Mouse (Mus musculus): ENCODE data around the gene Antxr2. TPM values are rescaled to one million over a fixed set of nuclear protein-coding genes. Genes with fewer than 3 reads are reported as not detected.
A peak's percentile ranks its signal among the peaks of the same experiment; 100 is the strongest.

Antxr2 gene
- total RNA-seq, 2 experiments from 2014 or later: 69.3 to 73.9 TPM

GRCm38 (mm10) chr5:97999261-97999824 lies 31.5 kb downstream of the Antxr2 start:
- intact Hi-C loops (cut with DNase I): no loop called here
- DNase-seq: no peak

GRCm38 (mm10) chr5:97996500-97997176 lies 34.2 kb downstream of the Antxr2 start:
- DNase-seq: no peak
- intact Hi-C loops (cut with DNase I): no loop called here

GRCm38 (mm10) chr5:97995881-97996280 lies 35.0 kb downstream of the Antxr2 start:
- intact Hi-C loops (cut with DNase I): no loop called here
- no peak for DNase-seq

GRCm38 (mm10) chr5:97986656-97987294 lies 44.1 kb downstream of the Antxr2 start:
- peak; percentile 27 to 57 for DNase-seq
- intact Hi-C loops (cut with DNase I): no loop called here

DNA sequence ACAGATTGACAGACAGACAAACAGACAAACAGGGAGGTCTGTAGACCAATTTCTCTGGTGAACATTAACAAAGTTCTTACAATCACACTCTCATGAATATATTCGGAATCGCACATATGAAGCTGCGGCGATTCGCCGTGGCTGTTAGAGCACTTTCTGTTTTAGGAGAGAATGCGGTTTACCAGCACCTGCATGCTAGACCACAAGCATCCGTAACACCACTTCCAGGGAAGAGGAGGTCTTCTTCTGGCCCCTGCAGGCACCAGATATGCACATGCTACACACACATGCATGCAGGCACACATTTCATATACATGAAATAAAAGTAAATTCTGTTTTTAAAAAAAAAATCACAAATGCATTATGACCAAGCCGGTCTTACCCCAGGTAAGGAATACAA lies 47.5 kb downstream of the Antxr2 start:
- DNase-seq: no peak
- intact Hi-C loops (cut with DNase I): no loop called here

DNA sequence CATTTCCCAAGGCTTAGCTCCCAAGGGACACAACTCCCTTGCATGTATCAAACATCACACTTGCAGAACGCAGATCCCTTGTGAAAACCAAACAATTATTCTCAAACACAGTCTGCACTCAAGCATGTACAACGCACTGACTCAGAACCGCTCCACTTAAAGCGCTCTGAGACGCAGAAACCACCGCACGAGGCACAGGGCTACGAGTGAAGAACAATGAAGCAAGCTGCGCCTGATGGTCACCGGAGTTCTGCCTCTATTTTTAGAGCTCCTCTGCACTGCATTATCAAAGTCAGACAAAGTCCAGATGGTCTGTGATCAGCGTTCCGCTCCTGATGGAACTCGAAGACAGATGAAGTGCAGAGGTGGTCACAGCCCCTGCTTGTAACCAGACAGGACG lies 50.4 kb downstream of the Antxr2 start:
- DNase-seq: peak; percentile 36 to 39
- intact Hi-C loops (cut with DNase I): no loop called here

DNA sequence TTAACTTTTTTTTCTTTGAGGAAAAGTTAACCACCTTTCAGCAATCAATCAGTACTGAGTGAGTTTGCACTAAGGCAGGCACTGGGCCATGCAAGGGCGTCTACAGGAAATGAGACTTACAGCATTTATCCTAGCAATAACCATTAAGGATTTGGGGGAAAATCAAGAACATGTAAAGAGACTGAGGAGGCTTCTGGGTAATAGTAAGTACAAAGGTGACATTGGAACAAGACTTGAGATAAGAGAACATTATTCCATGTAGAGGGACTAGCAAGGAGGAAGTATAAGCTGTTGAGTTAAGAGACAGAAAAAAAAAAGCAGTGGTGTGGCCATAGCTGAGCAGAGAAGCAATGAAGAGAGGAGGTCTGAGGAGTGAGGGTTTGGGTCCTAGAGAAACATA lies 57.5 kb downstream of the Antxr2 start:
- intact Hi-C loops (cut with DNase I): loop anchor here (10.0 kb wide), 1 partner anchor 192 kb away; the partner anchor contains the start of gene Prdm8
- DNase-seq: no peak

DNA sequence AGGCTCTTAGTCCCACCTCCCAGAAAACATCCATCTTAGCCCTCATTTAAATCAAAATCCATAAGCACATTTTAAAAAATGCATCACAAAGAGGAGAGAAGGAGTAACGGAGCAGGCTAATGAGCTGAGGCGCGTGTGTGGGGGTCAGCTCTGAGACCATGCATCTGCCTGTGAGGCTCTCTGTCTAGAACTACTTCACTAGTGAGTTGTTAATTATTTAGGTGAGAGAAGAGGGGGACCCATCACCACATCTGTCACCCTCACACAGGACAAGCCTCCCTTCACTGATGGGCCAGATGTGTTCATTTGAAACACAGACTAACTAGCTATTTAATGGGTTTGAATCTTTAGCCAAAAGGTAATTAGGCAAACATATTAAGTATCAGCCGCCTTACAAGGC lies 58.8 kb downstream of the Antxr2 start:
- DNase-seq: no peak
- intact Hi-C loops (cut with DNase I): loop anchor here (10.0 kb wide), 1 partner anchor 193 kb away; the partner anchor contains the start of gene Prdm8

GRCm38 (mm10) chr5:97971236-97971635 lies 59.6 kb downstream of the Antxr2 start:
- DNase-seq: no peak
- intact Hi-C loops (cut with DNase I): loop anchor here (10.0 kb wide), 1 partner anchor 194 kb away; the partner anchor contains the start of gene Prdm8

GRCm38 (mm10) chr5:97967044-97967443 lies 63.8 kb downstream of the Antxr2 start:
- no peak for DNase-seq
- intact Hi-C loops (cut with DNase I): no loop called here

GRCm38 (mm10) chr5:97966101-97966500 lies 64.7 kb downstream of the Antxr2 start:
- DNase-seq: no peak
- intact Hi-C loops (cut with DNase I): no loop called here

GRCm38 (mm10) chr5:97964444-97964843 lies 66.4 kb downstream of the Antxr2 start:
- intact Hi-C loops (cut with DNase I): no loop called here
- no peak for DNase-seq

GRCm38 (mm10) chr5:97962512-97962911 lies 68.3 kb downstream of the Antxr2 start:
- no peak for DNase-seq
- intact Hi-C loops (cut with DNase I): no loop called here

DNA sequence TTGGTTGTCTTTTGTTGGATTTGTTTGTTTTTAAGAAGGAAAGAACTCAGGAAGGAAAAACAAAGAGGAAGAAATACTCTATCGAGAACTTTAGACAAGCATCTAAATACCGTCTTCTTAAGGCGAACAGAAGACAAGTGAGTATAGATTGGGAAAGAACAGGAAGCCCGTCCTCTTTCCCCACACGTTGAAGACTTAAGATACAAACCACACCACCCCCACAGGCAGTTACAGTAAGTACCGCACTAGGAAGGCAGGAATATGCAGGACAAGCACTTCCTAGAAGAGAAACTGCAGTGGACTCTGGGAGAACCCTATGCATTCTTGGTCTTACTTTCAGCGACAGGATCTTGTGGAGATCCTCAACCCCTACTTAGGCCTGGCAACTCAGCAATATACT lies 69.1 kb downstream of the Antxr2 start:
- intact Hi-C loops (cut with DNase I): no loop called here
- no peak for DNase-seq

DNA sequence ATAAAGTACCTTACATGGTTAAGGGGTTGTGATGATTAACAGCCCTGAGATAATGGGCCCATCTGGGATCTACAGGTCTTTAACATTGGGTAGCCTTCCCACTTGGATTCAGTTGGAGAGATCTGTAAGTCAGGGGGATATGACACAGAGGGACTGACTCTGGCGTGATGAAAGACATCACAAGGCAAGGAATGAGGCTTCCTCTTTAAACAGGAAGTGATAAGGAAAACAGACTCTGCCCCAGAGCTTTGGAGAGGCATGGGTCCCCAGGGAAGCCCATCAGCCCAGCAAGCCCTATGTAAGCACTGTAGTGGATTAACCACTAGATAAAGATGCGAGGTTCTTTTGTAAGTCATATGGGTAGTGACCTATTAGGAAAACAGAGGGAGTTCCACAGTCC lies 71.2 kb downstream of the Antxr2 start:
- no peak for DNase-seq
- intact Hi-C loops (cut with DNase I): no loop called here

GRCm38 (mm10) chr5:97959010-97959409 lies 71.8 kb downstream of the Antxr2 start:
- intact Hi-C loops (cut with DNase I): no loop called here
- no peak for DNase-seq

DNA sequence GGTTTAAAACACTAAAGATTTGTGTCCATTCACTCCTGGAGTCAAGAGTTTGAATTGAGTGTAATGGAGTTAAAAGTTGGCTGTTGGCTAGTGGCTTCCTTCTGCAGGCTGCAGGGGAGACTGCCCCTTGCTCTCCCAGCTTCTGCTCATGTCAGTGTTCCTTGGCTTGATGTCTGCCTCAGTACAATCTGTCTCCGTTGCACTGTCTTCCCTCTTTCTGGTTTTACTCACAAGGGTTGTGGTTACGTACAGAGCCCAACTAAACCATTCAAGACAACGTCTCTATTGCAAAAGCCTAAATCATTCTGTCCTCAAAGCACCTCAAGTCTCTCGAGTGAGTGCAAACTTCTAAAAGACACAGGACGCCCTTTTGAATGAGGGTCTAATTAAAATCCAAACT lies 73.3 kb downstream of the Antxr2 start:
- intact Hi-C loops (cut with DNase I): no loop called here
- no peak for DNase-seq

DNA sequence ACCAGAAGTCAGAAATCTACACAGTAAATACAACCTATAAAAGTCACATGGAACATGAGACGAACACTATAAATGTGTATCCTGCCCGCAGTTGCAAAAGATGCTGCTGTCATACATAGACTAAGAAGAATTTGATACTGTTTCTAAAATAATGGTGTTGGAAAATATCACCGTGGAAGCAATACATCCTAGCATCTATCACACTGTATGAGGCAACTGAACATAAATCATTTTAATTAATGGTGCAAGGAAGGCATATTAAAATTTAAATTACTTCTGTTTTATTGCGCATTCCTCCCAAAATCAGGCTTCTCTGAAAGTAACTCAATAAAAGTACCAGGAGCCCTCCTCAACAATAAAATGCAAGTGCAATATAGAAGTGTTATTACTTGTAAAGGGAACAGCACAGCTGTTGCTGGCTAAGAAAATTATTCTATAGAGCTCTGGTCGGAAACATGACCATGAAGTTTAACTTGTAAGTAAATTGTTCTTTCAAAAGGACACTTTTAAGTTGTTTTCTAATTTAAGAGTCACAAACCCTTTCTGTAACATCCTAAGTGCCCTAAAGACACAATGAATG lies 76.6 kb downstream of the Antxr2 start:
- intact Hi-C loops (cut with DNase I): no loop called here
- no peak for DNase-seq

DNA sequence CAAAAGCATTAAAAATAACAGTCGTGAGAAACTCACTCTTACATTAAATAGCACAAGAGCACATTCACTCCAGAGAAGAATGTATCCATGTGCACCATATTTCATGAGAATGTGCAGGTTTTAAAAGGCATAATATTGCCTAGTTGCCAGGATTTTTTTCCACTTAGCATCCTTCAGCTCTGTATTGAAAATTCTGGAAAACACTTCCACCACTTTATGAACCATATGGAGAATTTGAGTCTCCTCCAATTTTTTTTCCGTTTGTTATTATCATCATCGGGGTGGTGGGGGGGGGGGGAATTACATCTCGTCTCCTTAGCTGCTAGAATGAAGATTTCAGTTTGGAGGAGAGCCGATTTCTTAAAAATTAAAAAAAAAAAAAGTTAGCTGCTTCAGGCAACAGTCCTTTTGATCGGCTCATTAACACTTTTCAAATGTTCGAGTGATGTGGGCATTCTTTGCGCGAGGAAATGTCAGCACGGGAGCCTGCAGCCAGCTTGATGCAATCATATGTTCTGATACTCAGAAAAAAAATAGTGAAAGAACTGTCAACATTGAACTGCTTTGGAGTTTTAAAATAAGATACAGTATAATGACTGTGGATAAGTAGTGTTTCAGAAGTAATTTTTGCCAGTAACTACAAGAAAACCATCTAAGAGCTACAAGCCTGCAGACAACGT lies 77.5 kb downstream of the Antxr2 start:
- intact Hi-C loops (cut with DNase I): no loop called here
- DNase-seq: no peak

- DNase-seq: no peak
- intact Hi-C loops (cut with DNase I): loop anchor here (10.0 kb wide), 1 partner anchor 822 kb away; no protein-coding TSS in a partner anchor
Measured at GRCm38 (mm10) chr5:97947261-97947660, 83.6 kb downstream of the Antxr2 start.

GRCm38 (mm10) chr5:97946236-97946635 lies 84.6 kb downstream of the Antxr2 start:
- no peak for DNase-seq
- intact Hi-C loops (cut with DNase I): loop anchor here (10.0 kb wide), 1 partner anchor 821 kb away; no protein-coding TSS in a partner anchor

All from heart, postnatal 14 days (tissue).